Comparison of ENCODE assay signal across 8 mouse cellular contexts in genomic region chr16:71247516-71248139, GRCm38 (mm10).
DNase-seq lines count a peak whose midpoint lies in the region; ATAC-seq and TF ChIP-seq lines count a peak whose summit lies in the region.

No protein-coding gene starts in this region.

- H3K4me2 ChIP-seq in embryonic facial prominence, embryonic 11.5 days (ENCODE audit: low read depth, low read length), result no peak overlapping the region

- DNase-seq in lung, adult 2 months, result no peak
- DNase-seq in lung, postnatal 25 days (ENCODE audit: low spot score), result no peak
- DNase-seq in adrenal gland, postnatal 10 days, result peak; percentile 78
- peak; percentile 88 for DNase-seq in embryonic facial prominence, embryonic 11.5 days (ENCODE audit: low spot score)
- DNase-seq in hindlimb bud, embryonic 11.5 days (ENCODE audit: extremely low spot score, low read depth, low spot score), result peak; percentile 33
- DNase-seq in limb, embryonic 10.5 days (ENCODE audit: low spot score), result peak; percentile 76
- DNase-seq in ovary, postnatal 36 days (ENCODE audit: low spot score), result peak; percentile 37

- no peak for TF ChIP-seq POLR2A in lung, adult 2 months (IDR thresholded peaks at IDR 0.05; ENCODE audit: borderline replicate concordance, extremely low read depth, low read depth, low read length)

- WGBS in lung, adult 2 months, result 35% methylated on average over 9 of the region's 9 CpGs
- 35% methylated on average over 9 of the region's 9 CpGs for WGBS in embryonic facial prominence, embryonic 11.5 days
- 38% methylated on average over 9 of the region's 9 CpGs for WGBS in limb, embryonic 10.5 days

- H3K27ac ChIP-seq in embryonic facial prominence, embryonic 11.5 days (replicated peaks; ENCODE audit: low read depth, low read length), result no peak overlapping the region
- no peak overlapping the region for H3K27ac ChIP-seq in limb, embryonic 10.5 days

- H3K4me3 ChIP-seq in lung, adult 2 months (replicated peaks; ENCODE audit: extremely low read depth, low read depth, low read length), result no peak overlapping the region
- H3K4me3 ChIP-seq in embryonic facial prominence, embryonic 11.5 days (ENCODE audit: low read depth, low read length), result no peak overlapping the region
- H3K4me3 ChIP-seq in limb, embryonic 10.5 days, result no peak overlapping the region

- H3K9me3 ChIP-seq in embryonic facial prominence, embryonic 11.5 days (replicated peaks; ENCODE audit: control insufficient read depth, low read length), result no peaks in the 10 kb centered on the region
- H3K9me3 ChIP-seq in limb, embryonic 10.5 days (replicated peaks), result no peaks in the 10 kb centered on the region

- no peaks in the 10 kb centered on the region for H3K4me1 ChIP-seq in lung, adult 2 months (ENCODE audit: control insufficient read depth, insufficient read depth, low read length)
- H3K4me1 ChIP-seq in embryonic facial prominence, embryonic 11.5 days (ENCODE audit: control insufficient read depth, insufficient read depth, low read length), result no peaks in the 10 kb centered on the region
- no peaks in the 10 kb centered on the region for H3K4me1 ChIP-seq in limb, embryonic 10.5 days

- no peaks in the 10 kb centered on the region for H3K27me3 ChIP-seq in embryonic facial prominence, embryonic 11.5 days (ENCODE audit: control insufficient read depth, insufficient read depth, low read length)
- H3K27me3 ChIP-seq in limb, embryonic 10.5 days (ENCODE audit: low read depth, poor library complexity, severe bottlenecking), result no peaks in the 10 kb centered on the region

- no peak overlapping the region for H3K9ac ChIP-seq in embryonic facial prominence, embryonic 11.5 days (replicated peaks; ENCODE audit: low read length)

- peak; percentile 38 for TF ChIP-seq CTCF in lung, adult 2 months (IDR thresholded peaks at IDR 0.05; ENCODE audit: insufficient read depth, low read length)

- no peaks in the 10 kb centered on the region for H3K36me3 ChIP-seq in embryonic facial prominence, embryonic 11.5 days (replicated peaks; ENCODE audit: control insufficient read depth, insufficient read depth, low read depth, low read length)
- H3K36me3 ChIP-seq in limb, embryonic 10.5 days, result no peaks in the 10 kb centered on the region

- no peak for ATAC-seq in embryonic facial prominence, embryonic 11.5 days (replicated peaks; ENCODE audit: insufficient number of reproducible peaks, low FRiP score, low TSS enrichment, low read depth)
- ATAC-seq in activated CD4-positive, CD25-positive, alpha-beta regulatory T cell, adult 4 months, result no peak

Comparison
In these comparisons a context has a peak if more than half of its experiments do, and no peak if none do; other contexts are left out.
1. DNase-seq: peak in adrenal gland, postnatal 10 days (single experiment), embryonic facial prominence, embryonic 11.5 days (single experiment), hindlimb bud, embryonic 11.5 days (single experiment), limb, embryonic 10.5 days (single experiment) and ovary, postnatal 36 days (single experiment); none in lung, adult 2 months (single experiment) and lung, postnatal 25 days (single experiment).